Mouse (Mus musculus): Measurements from ENCODE around the gene Glyatl3. TPM values are rescaled to one million over a fixed set of nuclear protein-coding genes. Genes with fewer than 3 reads are reported as not detected.

Gene Glyatl3
- not detected in 2 replicates for polyA plus RNA-seq (2015; fragmentation: Nextera tagmentation; extraction: Ambion mirVana)

DNA sequence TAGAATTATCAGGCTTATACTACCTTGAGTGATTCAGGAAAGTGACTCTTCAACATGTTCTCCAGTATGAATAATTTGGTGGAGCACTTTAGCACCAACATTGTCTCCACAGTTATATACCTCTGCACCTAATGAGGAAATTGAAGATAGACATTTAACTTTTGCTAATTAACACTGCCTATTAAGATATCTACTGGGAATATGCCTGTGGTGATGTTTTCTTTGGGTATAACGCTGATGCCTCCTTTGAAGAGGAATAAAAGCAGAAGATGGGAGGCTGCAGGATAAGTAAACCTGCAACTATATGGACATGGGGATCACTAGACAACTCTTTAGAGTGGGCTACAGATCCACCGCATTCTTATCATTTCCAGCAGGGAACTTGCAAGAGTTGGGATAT, at the start of gene Glyatl3:
Glyatl3 (minus strand) TSS at position 101 of the 400 bp plus-strand sequence.
- H3K4me1 ChIP-seq (replicated peaks): no peaks in the 10 kb centered on the region
- no peaks in the 10 kb centered on the region for H3K36me3 ChIP-seq
- no peaks in the 10 kb centered on the region for H3K9me3 ChIP-seq (replicated peaks)
- no peaks in the 10 kb centered on the region for H3K27me3 ChIP-seq
- no peak within 1 kb of the TSS for H3K4me3 ChIP-seq (replicated peaks)
- WGBS (ENCODE audit: insufficient replicate concordance): 84% methylated on average over 2 of the region's 2 CpGs
- DNase-seq (no peak), ATAC-seq (ENCODE audit: low read depth) (no peak)
- H3K9ac ChIP-seq: no peak within 1 kb of the TSS
- no peak within 1 kb of the TSS for H3K4me2 ChIP-seq
- H3K27ac ChIP-seq: no peak within 1 kb of the TSS

DNA sequence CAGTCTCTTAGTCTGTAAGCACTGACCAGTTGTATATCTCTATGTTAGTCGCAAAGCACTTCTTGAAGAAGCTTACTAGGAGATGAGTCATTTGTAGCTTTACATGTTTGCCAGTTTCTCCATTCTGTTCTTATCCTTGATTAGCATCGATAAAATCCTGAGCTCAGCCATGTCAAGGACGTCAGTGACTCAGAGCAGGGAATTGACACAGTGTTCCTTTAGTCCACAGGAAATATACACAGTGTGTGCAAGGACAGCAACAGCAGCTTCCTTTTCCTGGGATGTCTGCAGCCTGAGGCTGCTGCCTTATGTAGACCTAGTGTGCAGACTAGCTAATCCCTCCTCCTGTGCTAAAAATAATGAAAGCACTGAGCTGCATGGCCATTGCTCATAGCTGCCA, 34.4 kb upstream of the Glyatl3 start:
- no peak for ATAC-seq (ENCODE audit: low read depth)
- peaks cover 41% of the 10 kb centered on the region for H3K36me3 ChIP-seq
- no peaks in the 10 kb centered on the region for H3K4me1 ChIP-seq (replicated peaks)
- H3K27me3 ChIP-seq: no peaks in the 10 kb centered on the region
- H3K27ac ChIP-seq: no peak overlapping the region
- no peak for DNase-seq
- no peak overlapping the region for H3K4me3 ChIP-seq (replicated peaks)
- 69% methylated on average over 3 of the region's 3 CpGs for WGBS (ENCODE audit: insufficient replicate concordance)
- H3K9ac ChIP-seq: no peak overlapping the region
- no peak overlapping the region for H3K4me2 ChIP-seq
- H3K9me3 ChIP-seq (replicated peaks): no peaks in the 10 kb centered on the region

DNA sequence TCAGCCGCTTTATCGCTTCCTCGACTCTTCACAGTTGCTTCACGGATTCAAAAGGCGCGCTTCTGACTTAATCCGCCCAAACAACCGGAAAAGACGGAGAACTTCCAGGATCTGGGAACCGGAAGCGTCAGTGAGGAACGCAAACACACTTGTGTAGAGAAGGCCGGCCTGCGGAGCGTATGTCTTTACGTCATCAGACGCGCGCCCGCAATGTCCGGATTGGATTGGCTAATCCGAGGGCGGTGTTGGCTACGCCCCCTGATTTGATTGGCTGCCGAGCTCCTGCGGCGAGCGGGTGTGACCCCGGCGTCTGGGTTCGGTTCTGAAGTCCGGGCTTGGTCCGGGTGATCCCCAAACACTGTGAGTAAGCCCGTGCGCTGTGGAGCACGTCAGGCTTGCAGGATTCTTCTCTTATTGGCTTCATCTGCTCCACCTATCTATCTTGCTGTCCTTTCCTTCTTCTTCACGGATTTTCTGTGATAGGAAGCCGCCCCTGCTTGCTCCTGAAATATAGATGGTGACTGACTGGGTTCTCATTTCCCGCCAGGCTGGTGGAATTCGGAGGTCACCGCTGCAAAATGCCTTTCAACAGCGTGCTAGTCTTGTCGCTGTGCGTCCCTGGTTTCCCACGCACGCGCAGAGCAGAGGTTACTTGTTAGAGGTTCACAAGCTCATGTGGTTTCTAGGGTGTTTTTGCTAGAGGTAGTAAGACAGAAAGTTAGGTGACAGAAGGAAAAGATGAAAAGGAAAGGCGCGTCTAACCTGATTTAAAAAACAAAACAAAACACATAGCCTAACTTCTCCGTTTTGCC, 20.5 kb upstream of the Glyatl3 start, which contains the start of the genes Mut and Cenpq:
Mut (plus strand) TSS at position 266 of the 812 bp plus-strand sequence.
Cenpq (minus strand) TSS at position 628 of the 812 bp plus-strand sequence.
- under 1% methylated on average over 50 of the region's 50 CpGs for WGBS (ENCODE audit: insufficient replicate concordance)
- Histone ChIP-seq H3K9ac (peak within 1 kb of the TSS; percentile 81), H3K27ac (peak within 1 kb of the TSS; percentile 94), H3K27me3 (no peaks in the 10 kb centered on the region), H3K4me1 (replicated peaks) (peaks cover 12% of the 10 kb centered on the region), H3K4me3 (replicated peaks) (peak within 1 kb of the TSS; percentile 81), H3K36me3 (peaks cover 32% of the 10 kb centered on the region), H3K9me3 (replicated peaks) (no peaks in the 10 kb centered on the region), H3K4me2 (peak within 1 kb of the TSS; percentile 76)
- peak; percentile 94 for DNase-seq
- ATAC-seq (ENCODE audit: low read depth): peak; percentile 99

DNA sequence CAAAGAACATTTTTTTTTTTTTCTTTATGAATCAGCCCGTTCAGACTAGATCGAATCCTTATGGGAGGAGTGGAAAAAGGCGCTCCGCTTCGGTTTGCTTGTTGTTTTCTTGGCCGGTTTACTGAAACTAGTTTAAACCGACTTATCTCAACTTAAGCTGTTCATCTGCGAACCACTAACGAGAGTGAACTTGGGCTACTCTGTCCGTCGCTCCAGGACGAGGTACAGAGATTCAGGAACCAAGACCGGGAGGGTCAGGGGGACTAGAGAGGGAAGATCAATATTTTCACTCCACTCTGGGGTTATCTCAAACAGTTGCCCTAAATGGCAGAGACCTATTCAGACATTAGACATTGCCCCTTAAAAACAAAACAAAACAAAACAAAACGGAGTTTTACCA, 19.8 kb upstream of the Glyatl3 start:
- Histone ChIP-seq H3K27ac (peak overlapping the region; percentile 85), H3K4me2 (peak overlapping the region; percentile 76)

DNA sequence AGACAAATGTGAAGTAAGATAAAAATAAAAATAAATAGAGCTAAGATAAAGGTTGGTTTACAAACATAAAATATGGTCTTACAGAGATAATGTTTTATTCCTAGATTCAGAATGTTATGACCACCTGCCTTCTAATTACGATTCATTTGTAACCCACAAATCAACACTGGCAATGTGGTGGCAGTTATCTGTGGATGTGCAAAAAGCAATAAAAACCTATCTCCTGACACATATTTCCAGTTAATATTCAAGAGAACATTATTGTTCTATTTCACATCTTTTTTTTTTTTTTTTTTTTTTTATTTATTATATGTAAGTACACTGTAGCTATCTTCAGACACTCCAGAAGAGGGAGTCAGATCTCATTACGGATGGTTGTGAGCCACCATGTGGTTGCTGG, 1.3 kb upstream of the Glyatl3 start:
- DNase-seq: no peak
- no peak for ATAC-seq (ENCODE audit: low read depth)
- Histone ChIP-seq H3K27me3 (no peaks in the 10 kb centered on the region), H3K4me3 (replicated peaks) (no peak overlapping the region), H3K4me1 (replicated peaks) (no peaks in the 10 kb centered on the region), H3K27ac (no peak overlapping the region), H3K4me2 (no peak overlapping the region), H3K9me3 (replicated peaks) (no peaks in the 10 kb centered on the region), H3K36me3 (no peaks in the 10 kb centered on the region), H3K9ac (no peak overlapping the region)
- 77% methylated on average over 2 of the region's 2 CpGs for WGBS (ENCODE audit: insufficient replicate concordance)

More for the DNA sequence above, 19.8 kb upstream of the Glyatl3 start:
- Histone ChIP-seq H3K4me3 (replicated peaks) (peak overlapping the region; percentile 81), H3K4me1 (replicated peaks) (peaks cover 12% of the 10 kb centered on the region), H3K27me3 (no peaks in the 10 kb centered on the region), H3K9ac (peak overlapping the region; percentile 81), H3K36me3 (peaks cover 35% of the 10 kb centered on the region), H3K9me3 (replicated peaks) (no peaks in the 10 kb centered on the region)
- ATAC-seq (ENCODE audit: low read depth) (peak; percentile 45), DNase-seq (no peak)
- under 1% methylated on average over 14 of the region's 14 CpGs for WGBS (ENCODE audit: insufficient replicate concordance)

DNA sequence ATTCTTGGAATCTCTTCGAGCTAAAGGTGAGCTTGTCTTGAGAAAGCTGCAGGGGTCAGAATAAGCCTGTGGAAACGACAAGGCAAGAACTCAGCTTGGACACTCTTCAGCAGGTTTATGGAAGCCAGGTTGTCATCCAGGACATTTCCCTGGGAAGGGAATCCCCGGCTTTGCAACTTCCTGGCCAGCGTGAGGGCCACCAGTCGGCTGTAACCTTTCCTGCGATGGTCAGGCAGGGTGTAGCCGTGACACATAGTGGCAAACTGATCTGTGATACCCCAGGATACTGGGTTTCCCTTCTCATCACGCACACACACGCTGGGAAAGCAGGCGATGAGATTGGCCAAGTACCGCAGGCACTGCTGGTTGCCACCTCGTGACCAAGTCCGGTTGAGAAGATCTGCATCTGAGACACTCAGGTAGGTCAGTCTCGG, 9.4 kb downstream of the Glyatl3 start:
- 8% methylated on average over 14 of the region's 14 CpGs for WGBS (ENCODE audit: insufficient replicate concordance)
- Histone ChIP-seq H3K27me3 (no peaks in the 10 kb centered on the region), H3K4me1 (replicated peaks) (peaks cover 18% of the 10 kb centered on the region), H3K9ac (no peak overlapping the region), H3K4me2 (peak overlapping the region; percentile 23), H3K36me3 (no peaks in the 10 kb centered on the region), H3K9me3 (replicated peaks) (no peaks in the 10 kb centered on the region), H3K4me3 (replicated peaks) (no peak overlapping the region; the same call in 1 of the 2 replicates), H3K27ac (no peak overlapping the region)
- no peak for DNase-seq
- ATAC-seq (ENCODE audit: low read depth): no peak

DNA sequence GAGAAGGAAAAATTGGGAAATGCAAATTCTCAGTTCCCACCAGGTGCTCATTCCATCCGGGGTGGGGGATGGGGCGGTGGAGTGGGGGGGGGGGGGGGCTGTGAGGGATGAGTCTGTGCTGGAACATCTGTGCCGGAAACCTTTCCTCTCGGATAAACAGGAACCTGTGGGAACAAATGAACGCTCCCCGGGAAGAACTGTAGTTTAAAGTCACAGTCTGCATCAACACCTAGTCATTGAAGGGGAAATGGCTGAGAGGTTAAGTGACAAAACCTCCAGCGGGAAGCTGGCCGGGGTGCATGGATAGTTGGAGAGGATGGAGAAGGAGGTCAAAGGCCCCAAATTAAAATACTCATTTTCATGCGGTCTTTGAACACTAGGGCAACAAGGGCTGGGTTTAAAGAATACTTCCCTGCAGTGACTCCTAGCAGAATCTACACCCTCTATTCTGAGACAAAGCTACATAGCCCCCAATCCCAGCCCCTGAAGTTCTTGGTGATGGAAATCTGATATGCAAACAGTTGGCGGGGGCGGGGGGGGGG, 10.0 kb downstream of the Glyatl3 start:
- no peak for DNase-seq
- peak overlapping the region; percentile 23; the same call in 1 of the 2 replicates for H3K4me2 ChIP-seq

DNA sequence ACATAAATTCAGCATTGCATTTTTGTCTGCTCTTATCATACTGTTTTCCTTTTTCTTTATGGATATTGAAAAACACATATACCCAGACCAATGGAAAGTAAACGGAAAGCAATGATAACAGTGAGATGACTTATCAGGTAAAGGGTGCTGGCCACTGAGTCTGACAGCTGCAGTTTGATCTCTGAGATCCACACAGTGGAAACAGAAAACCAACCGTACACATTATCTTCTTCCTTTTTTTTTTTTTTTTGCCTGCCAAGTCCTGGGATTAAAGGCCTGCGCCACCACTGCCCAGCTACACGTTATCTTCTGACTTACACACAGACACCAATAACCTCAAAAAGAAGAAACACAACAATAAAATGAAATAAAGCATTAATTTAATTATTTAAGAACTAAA, 10.8 kb downstream of the Glyatl3 start:
- DNase-seq (no peak), ATAC-seq (ENCODE audit: low read depth) (peak; percentile 46; the same call in 1 of the 2 replicates)
- WGBS (ENCODE audit: insufficient replicate concordance): 14% methylated on average over 4 of the region's 4 CpGs

More for the DNA sequence above, 10.0 kb downstream of the Glyatl3 start:
- no peaks in the 10 kb centered on the region for H3K36me3 ChIP-seq
- H3K4me1 ChIP-seq (replicated peaks): peaks cover 22% of the 10 kb centered on the region
- H3K27ac ChIP-seq: no peak overlapping the region
- H3K9me3 ChIP-seq (replicated peaks): no peaks in the 10 kb centered on the region
- 17% methylated on average over 11 of the region's 11 CpGs for WGBS (ENCODE audit: insufficient replicate concordance)
- no peak for ATAC-seq (ENCODE audit: low read depth)
- H3K9ac ChIP-seq: no peak overlapping the region
- H3K4me3 ChIP-seq (replicated peaks): no peak overlapping the region
- H3K27me3 ChIP-seq: no peaks in the 10 kb centered on the region

DNA sequence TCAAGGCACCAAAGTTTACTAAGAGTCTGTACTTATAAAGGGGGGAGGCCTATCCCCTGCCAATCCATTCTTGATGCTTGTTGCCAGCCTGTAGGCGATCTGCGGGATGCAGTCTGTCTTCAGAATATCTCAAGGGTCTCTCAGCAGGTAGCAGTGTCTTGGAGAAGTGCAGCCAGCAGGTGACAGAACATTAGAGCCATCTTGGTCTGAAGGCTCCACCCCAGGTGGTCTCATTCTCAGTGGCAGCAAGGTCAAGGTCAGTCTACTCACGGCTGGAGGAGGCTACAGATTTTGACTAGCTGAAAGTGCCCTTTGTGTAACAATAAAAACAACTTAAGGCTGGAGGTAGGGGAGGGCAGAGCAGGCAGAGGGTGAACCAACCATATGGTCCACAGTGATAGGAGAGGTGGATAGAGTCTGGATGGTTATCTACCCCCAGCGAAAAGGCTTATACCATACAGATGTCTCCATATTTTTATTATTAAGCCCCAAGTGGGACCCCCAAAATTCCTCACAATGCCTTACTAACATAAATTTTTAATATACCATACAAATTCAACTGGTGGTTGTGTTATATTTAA, 14.3 kb downstream of the Glyatl3 start:
- Histone ChIP-seq H3K9ac (no peak overlapping the region), H3K4me3 (replicated peaks) (no peak overlapping the region), H3K27me3 (no peaks in the 10 kb centered on the region), H3K9me3 (replicated peaks) (no peaks in the 10 kb centered on the region), H3K4me1 (replicated peaks) (peaks cover 22% of the 10 kb centered on the region), H3K36me3 (no peaks in the 10 kb centered on the region), H3K27ac (no peak overlapping the region), H3K4me2 (peak overlapping the region; percentile 25; the same call in 1 of the 2 replicates)
- DNase-seq (no peak), ATAC-seq (ENCODE audit: low read depth) (peak; percentile 90)
- WGBS (ENCODE audit: insufficient replicate concordance): 37% methylated on average over 4 of the region's 4 CpGs

More for the DNA sequence above, 10.8 kb downstream of the Glyatl3 start:
- Histone ChIP-seq H3K9me3 (replicated peaks) (no peaks in the 10 kb centered on the region), H3K9ac (no peak overlapping the region), H3K27me3 (no peaks in the 10 kb centered on the region), H3K4me3 (replicated peaks) (no peak overlapping the region), H3K36me3 (no peaks in the 10 kb centered on the region), H3K4me1 (replicated peaks) (peaks cover 22% of the 10 kb centered on the region), H3K27ac (no peak overlapping the region), H3K4me2 (no peak overlapping the region)

DNA sequence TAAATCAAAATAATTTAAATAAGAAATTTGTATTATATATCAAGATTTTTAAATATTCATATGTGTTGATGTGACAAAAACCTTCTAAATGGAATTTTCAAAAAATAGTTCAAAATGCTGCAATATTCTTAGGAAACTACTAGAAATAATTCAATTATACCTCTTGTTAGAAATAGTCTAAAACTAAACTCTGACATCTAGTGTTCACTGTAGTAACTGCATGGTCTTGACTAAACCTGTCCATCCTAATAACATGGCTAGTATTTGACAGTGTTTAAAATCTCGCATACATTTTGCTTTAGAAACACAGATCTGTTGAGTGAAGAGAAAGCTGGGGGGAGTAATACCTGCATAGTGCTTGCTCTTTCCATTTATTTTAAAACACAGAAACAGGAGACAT, 17.3 kb downstream of the Glyatl3 start:
- WGBS (ENCODE audit: insufficient replicate concordance): 62% methylated on average over 1 of the region's 1 CpGs
- ATAC-seq (ENCODE audit: low read depth): no peak
- DNase-seq: no peak

DNA sequence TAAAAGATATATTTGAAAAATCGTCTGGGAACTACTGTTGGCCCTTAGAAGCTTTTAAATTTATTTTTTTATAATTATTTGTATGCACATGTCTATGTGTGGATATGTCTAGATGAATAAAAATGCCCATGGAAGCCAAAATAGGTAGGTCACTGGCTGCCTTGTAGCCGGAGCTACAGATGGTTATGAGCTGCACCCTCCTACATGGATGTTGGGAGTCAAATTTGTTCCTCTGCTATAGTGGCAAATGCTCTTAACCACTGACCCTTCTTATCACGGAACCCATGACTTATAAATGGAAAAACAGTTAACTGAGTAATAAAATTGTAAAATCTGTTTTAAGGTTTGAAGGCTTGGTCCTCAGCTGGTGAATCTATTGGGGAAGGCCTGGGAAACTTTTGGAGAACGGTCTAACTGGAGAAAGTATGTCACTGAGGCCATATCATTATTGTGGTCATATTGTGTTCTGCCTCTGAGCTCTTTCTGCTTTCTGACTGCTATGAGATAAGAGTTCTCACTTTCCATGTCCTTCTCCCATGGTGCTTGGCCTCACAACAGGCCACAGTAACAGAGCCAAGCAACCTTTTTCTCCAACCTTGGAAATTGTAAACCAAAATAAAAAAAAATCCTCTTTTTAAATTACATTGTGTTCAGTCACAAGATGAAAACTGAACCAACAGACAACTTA, 26.2 kb downstream of the Glyatl3 start:
- Histone ChIP-seq H3K27ac (no peak overlapping the region), H3K36me3 (no peaks in the 10 kb centered on the region), H3K4me3 (replicated peaks) (no peak overlapping the region), H3K27me3 (no peaks in the 10 kb centered on the region), H3K4me2 (no peak overlapping the region), H3K9me3 (replicated peaks) (no peaks in the 10 kb centered on the region), H3K9ac (no peak overlapping the region), H3K4me1 (replicated peaks) (peaks cover 9% of the 10 kb centered on the region)
- 31% methylated on average over 4 of the region's 4 CpGs for WGBS (ENCODE audit: insufficient replicate concordance)
- ATAC-seq (ENCODE audit: low read depth) (peak; percentile 79), DNase-seq (no peak)

More for the DNA sequence above, 17.3 kb downstream of the Glyatl3 start:
- Histone ChIP-seq H3K27me3 (no peaks in the 10 kb centered on the region), H3K36me3 (no peaks in the 10 kb centered on the region), H3K4me3 (replicated peaks) (no peak overlapping the region), H3K9ac (no peak overlapping the region), H3K4me1 (replicated peaks) (peaks cover 8% of the 10 kb centered on the region), H3K9me3 (replicated peaks) (no peaks in the 10 kb centered on the region), H3K4me2 (no peak overlapping the region), H3K27ac (no peak overlapping the region)
